9 mouse cellular contexts compared by ENCODE assay signal in the genomic region with DNA sequence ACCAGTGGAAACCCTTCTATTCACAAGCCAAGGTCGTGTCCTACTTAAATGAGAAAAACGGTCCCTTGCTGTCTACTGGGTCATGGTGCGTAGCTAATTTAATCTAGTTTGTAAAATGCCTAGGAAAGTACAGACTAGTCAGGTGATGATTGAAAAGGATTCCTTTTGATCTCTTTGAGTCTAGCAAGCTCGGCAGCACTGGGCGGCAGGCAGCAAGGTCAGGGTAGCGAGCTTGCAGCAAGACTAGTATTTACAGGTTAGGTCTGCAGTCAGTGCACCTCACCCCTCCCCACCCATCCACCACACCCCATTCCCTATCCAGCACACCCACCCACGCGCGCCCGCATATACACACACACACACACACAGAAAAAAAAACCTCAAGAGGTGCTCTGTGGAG. TPM values are rescaled to one million over a fixed set of nuclear protein-coding genes. Genes with fewer than 3 reads are reported as not detected.
DNase-seq lines count a peak whose midpoint lies in the region; ATAC-seq and TF ChIP-seq lines count a peak whose summit lies in the region.
"Had no signal": no experiment of that assay in that cellular context is flagged by ENCODE, and none has a peak within 500 bp of the region (broad histone marks: within the 10 kb centered on the region; RNA-seq: fewer than 3 reads in every experiment).

No protein-coding gene starts in this region.

- H3K27me3 ChIP-seq in heart, adult 2 months (ENCODE audit: control insufficient read depth, insufficient read depth, low read length): no peaks in the 10 kb centered on the region
- H3K27me3 ChIP-seq in thymus, adult 2 months (ENCODE audit: control insufficient read depth, insufficient read depth, low read length): no peaks in the 10 kb centered on the region
- H3K27me3 ChIP-seq in limb, embryonic 13.5 days: no peaks in the 10 kb centered on the region

- H3K4me1 ChIP-seq in heart, adult 2 months (ENCODE audit: control insufficient read depth, insufficient read depth, low read length): peaks cover under 1% of the 10 kb centered on the region; the same call in 1 of the 2 replicates
- peaks cover 47% of the 10 kb centered on the region for H3K4me1 ChIP-seq in thymus, adult 2 months (replicated peaks; ENCODE audit: control insufficient read depth, insufficient read depth, low read length)
- H3K4me1 ChIP-seq in limb, embryonic 13.5 days: peaks cover 33% of the 10 kb centered on the region

- H3K9ac ChIP-seq in heart, adult 2 months (ENCODE audit: low read depth, low read length): peak overlapping the region; percentile 47
- peak overlapping the region; percentile 57 for H3K9ac ChIP-seq in limb, embryonic 13.5 days

- TF ChIP-seq EP300 in heart, adult 2 months (IDR thresholded peaks at IDR 0.05; ENCODE audit: insufficient read depth, low read depth, low read length): no peak

- no peak for TF ChIP-seq CTCF in heart, adult 2 months (IDR thresholded peaks at IDR 0.05)
- no peak for TF ChIP-seq CTCF in thymus, adult 2 months (IDR thresholded peaks at IDR 0.05; ENCODE audit: borderline replicate concordance, control insufficient read depth, extremely low read depth, insufficient read depth, low read length, poor library complexity)

- H3K9me3 ChIP-seq in limb, embryonic 13.5 days: no peaks in the 10 kb centered on the region

- no peak for TF ChIP-seq POLR2A in heart, adult 2 months (IDR thresholded peaks at IDR 0.05; ENCODE audit: insufficient read depth, low read depth, low read length)
- TF ChIP-seq POLR2A in thymus, adult 2 months (IDR thresholded peaks at IDR 0.05; ENCODE audit: control insufficient read depth, extremely low read depth, insufficient read depth, low read length, poor library complexity): no peak

- H3K27ac ChIP-seq in heart, adult 2 months: peak overlapping the region; percentile 83
- H3K27ac ChIP-seq in thymus, adult 2 months (ENCODE audit: control insufficient read depth, insufficient read depth, low read length): peak overlapping the region; percentile 96
- H3K27ac ChIP-seq in limb, embryonic 13.5 days: peak overlapping the region; percentile 7; the same call in 1 of the 2 replicates
- H3K27ac ChIP-seq: macrophage had no signal

- H3K36me3 ChIP-seq in heart, adult 2 months (ENCODE audit: control insufficient read depth, insufficient read depth, low read length): no peaks in the 10 kb centered on the region
- H3K36me3 ChIP-seq in thymus, adult 2 months (ENCODE audit: control insufficient read depth, insufficient read depth, low read length): no peaks in the 10 kb centered on the region; the same call in 1 of the 2 replicates
- H3K36me3 ChIP-seq in limb, embryonic 13.5 days: no peaks in the 10 kb centered on the region

- intact Hi-C loops in heart, adult 2 months (cut with DNase I): no loop called here
- intact Hi-C loops in gastrocnemius, postnatal 14 days (cut with DNase I; ENCODE audit: low total_unique reads): no loop called here

- DNase-seq in heart, adult 2 months: no peak
- no peak for DNase-seq in heart, adult 18-20 months
- DNase-seq in thymus, adult 2 months: peak; percentile 52
- no peak for DNase-seq in thymus, adult 18-20 months
- peak; percentile 36 for DNase-seq in yolk sac, embryonic 10.5 days (ENCODE audit: low spot score)
- no peak for DNase-seq in urinary bladder, postnatal 4 days (ENCODE audit: low spot score in 2 of 2)
- DNase-seq in gastrocnemius, postnatal 14 days: no peak

- H3K4me2 ChIP-seq in limb, embryonic 13.5 days (replicated peaks): peak overlapping the region; percentile 87

- H3K79me2 ChIP-seq in heart, adult 2 months (replicated peaks; ENCODE audit: control insufficient read depth, insufficient read depth, low read length): no peaks in the 10 kb centered on the region

- H3K4me3 ChIP-seq in heart, adult 2 months: peak overlapping the region; percentile 43; the same call in 1 of the 2 replicates
- peak overlapping the region; percentile 41 for H3K4me3 ChIP-seq in thymus, adult 2 months (ENCODE audit: control insufficient read depth, insufficient read depth, low read length)
- H3K4me3 ChIP-seq in limb, embryonic 13.5 days: no peak overlapping the region

- 76% methylated on average over 10 of the region's 10 CpGs for WGBS in heart, adult 2 months
- 15% methylated on average over 10 of the region's 10 CpGs for WGBS in thymus, adult 2 months
- 60% methylated on average over 10 of the region's 10 CpGs for WGBS in limb, embryonic 13.5 days

- ATAC-seq in limb, embryonic 13.5 days (ENCODE audit: low FRiP score, low read depth): no peak

RNA-seq across cellular contexts. Expression of a gene that starts 31.1 kb away (rescaled TPM):
- total RNA-seq in heart, adult 2 months (2021): 10 to 100 TPM in 1 of 2 experiments, 1 to 10 TPM in 1; 9.5 to 10.4 TPM
- polyA plus RNA-seq in heart, adult 2 months (2012; rRNA removed): 4.8 and 8.7 TPM in 2 replicates
- total RNA-seq in heart, adult 18-20 months (2021): 10 to 100 TPM; 10.7 to 10.8 TPM
- polyA plus RNA-seq in thymus, adult 2 months (2012; rRNA removed): 5.6 and 6.3 TPM in 2 replicates
- polyA plus RNA-seq in limb, embryonic 13.5 days (2015; fragmentation: Nextera tagmentation; extraction: Ambion mirVana): 16.9 and 21.0 TPM in 2 replicates
- 1 to 10 TPM; 3.7 to 3.9 TPM for total RNA-seq in gastrocnemius, postnatal 14 days (2021)

RNA-seq across cellular contexts. Expression of a gene that starts 34.7 kb away (rescaled TPM):
- total RNA-seq in heart, adult 2 months (2021): 1 to 10 TPM; 5.7 to 5.9 TPM
- polyA plus RNA-seq in heart, adult 2 months (2012; rRNA removed): not detected in 2 replicates
- 1 to 10 TPM; 2.7 to 5.3 TPM for total RNA-seq in heart, adult 18-20 months (2021)
- not detected in 2 replicates for polyA plus RNA-seq in thymus, adult 2 months (2012; rRNA removed)
- polyA plus RNA-seq in limb, embryonic 13.5 days (2015; fragmentation: Nextera tagmentation; extraction: Ambion mirVana): 1.6 and 2.6 TPM in 2 replicates
- 1 to 10 TPM; 1.1 to 1.5 TPM for total RNA-seq in gastrocnemius, postnatal 14 days (2021)

Comparison
In these comparisons a context has a peak if more than half of its experiments do, and no peak if none do; other contexts are left out.
1. DNase-seq: peak in thymus, adult 2 months (single experiment) and yolk sac, embryonic 10.5 days (single experiment); none in heart, adult 2 months (0 of 2), heart, adult 18-20 months (0 of 2), thymus, adult 18-20 months (0 of 2), urinary bladder, postnatal 4 days (0 of 2) and gastrocnemius, postnatal 14 days (single experiment).
2. H3K27ac ChIP-seq: peak in every context shown above with its lines; median percentile 96 in thymus, adult 2 months; 83 in heart, adult 2 months; 7 in limb, embryonic 13.5 days.